Mouse (Mus musculus): ENCODE data around the gene Dnajc24. TPM values are rescaled to one million over a fixed set of nuclear protein-coding genes. Genes with fewer than 3 reads are reported as not detected.

Gene Dnajc24
- polyA plus RNA-seq (2017; shearing (Covaris generic)) = 10 to 100 TPM; 41.9 to 43.4 TPM

DNA sequence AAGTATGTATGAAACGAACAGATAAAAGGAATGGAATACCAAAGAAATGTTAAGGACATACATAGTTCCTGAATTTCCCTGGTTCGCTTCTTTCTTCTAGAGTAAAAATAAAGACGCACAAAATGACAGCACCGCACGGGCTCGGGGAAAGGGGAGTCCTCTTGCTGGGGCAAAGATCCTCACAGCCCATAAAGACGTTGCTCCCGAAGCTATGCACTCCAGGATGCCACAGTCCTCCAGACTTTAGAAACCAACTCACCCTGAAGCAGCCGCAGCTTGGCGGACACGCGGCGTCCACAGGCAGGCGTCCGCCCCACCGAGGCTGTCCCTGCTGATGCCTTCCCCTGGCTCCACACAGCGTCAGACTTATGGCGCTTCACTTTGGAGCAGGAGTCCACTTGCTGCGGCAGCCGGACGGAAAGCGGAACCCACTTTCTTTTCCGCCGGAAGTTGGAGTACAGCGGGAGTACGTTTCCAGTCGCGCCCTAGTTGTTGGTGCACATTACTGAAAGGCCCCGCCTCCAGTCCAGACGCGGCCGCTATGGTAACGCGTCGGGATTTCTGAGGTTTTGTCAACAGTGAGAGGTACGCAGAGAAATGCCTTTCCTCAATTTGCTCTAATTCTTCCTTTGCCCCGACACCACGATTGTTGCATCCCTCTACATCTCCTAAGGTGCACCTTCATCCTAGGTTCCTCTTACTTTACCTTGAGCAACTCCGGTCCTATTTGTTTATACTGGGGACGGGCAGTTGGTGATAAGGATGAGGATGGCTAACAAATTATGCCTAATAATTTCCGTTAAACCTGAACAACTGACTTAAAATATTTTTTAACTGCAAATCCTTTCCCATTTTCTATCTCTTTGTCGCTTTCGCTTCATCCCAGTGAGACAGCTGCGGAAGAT is at the start of gene Dnajc24:
Gene Dnajc24, minus strand, starts transcription at position 715 of the 905 bp plus-strand sequence.

Other genes starting within 250 kb of the Dnajc24 start
- 10 to 100 TPM; 14.7 to 19.2 TPM for gene Elp4, start 99.0 kb downstream of the Dnajc24 start, polyA plus RNA-seq (2017; shearing (Covaris generic))
- gene Immp1l, start 98.9 kb downstream of the Dnajc24 start, polyA plus RNA-seq (2017; shearing (Covaris generic)) = 10 to 100 TPM; 63.7 to 82.5 TPM